Mouse (Mus musculus) cerebral cortex, adult 2 months (tissue): Measurements from ENCODE around the gene Aoah.

ENCODE experiments used
- WGBS: fragments of 180-500 bp; shearing (Covaris S2); methylation state at CpG from one replicate; pipeline ENCODE4 v1.1.7; 2018; 5-methylcytosine and 5-hydroxymethylcytosine counted together

Gene Aoah

GRCm38 (mm10) chr13:20916698-20917511, 123.0 kb downstream of the Aoah start:
- 78% methylated on average over 10 of the region's 10 CpGs for WGBS

GRCm38 (mm10) chr13:20920401-20920800, 126.5 kb downstream of the Aoah start:
- WGBS: 85% methylated on average over 3 of the region's 3 CpGs

- 34% methylated on average over 5 of the region's 5 CpGs for WGBS
Measured at GRCm38 (mm10) chr13:20937452-20937851, 143.5 kb downstream of the Aoah start.

- WGBS: 37% methylated on average over 6 of the region's 6 CpGs
Measured at GRCm38 (mm10) chr13:20939099-20939498, 145.2 kb downstream of the Aoah start.

- WGBS: 62% methylated on average over 6 of the region's 6 CpGs
Measured at GRCm38 (mm10) chr13:20940389-20940788, 146.5 kb downstream of the Aoah start.

GRCm38 (mm10) chr13:20941707-20942106, 147.8 kb downstream of the Aoah start:
- WGBS: 87% methylated on average over 4 of the region's 4 CpGs

GRCm38 (mm10) chr13:20963086-20963485, 169.2 kb downstream of the Aoah start:
- 76% methylated on average over 3 of the region's 3 CpGs for WGBS

- 51% methylated on average over 8 of the region's 8 CpGs for WGBS
Measured at GRCm38 (mm10) chr13:20981234-20982230, 187.6 kb downstream of the Aoah start.

GRCm38 (mm10) chr13:21005238-21005637, 211.3 kb downstream of the Aoah start:
- 93% methylated on average over 5 of the region's 5 CpGs for WGBS

GRCm38 (mm10) chr13:21005642-21006320, 211.9 kb downstream of the Aoah start:
- WGBS: 77% methylated on average over 5 of the region's 5 CpGs

- WGBS: 92% methylated on average over 4 of the region's 4 CpGs
Measured at GRCm38 (mm10) chr13:21006321-21006653, 212.4 kb downstream of the Aoah start.

GRCm38 (mm10) chr13:21013659-21014058, 219.7 kb downstream of the Aoah start:
- WGBS: 79% methylated on average over 3 of the region's 3 CpGs

- WGBS: 44% methylated on average over 5 of the region's 5 CpGs
Measured at GRCm38 (mm10) chr13:21024831-21025230, 230.9 kb downstream of the Aoah start.

- WGBS: 46% methylated on average over 3 of the region's 3 CpGs
Measured at GRCm38 (mm10) chr13:21033176-21033575, 239.3 kb downstream of the Aoah start.

- WGBS: 70% methylated on average over 3 of the region's 3 CpGs
Measured at GRCm38 (mm10) chr13:21035011-21035410, 241.1 kb downstream of the Aoah start.

- WGBS: 90% methylated on average over 2 of the region's 2 CpGs
Measured at GRCm38 (mm10) chr13:21040589-21041199, 246.8 kb downstream of the Aoah start.

GRCm38 (mm10) chr13:21050118-21050517, 256.2 kb downstream of the Aoah start:
- 17% methylated on average over 1 of the region's 1 CpGs for WGBS

GRCm38 (mm10) chr13:21066021-21066420, 272.1 kb downstream of the Aoah start:
- WGBS: 82% methylated on average over 2 of the region's 2 CpGs

- 84% methylated on average over 3 of the region's 3 CpGs for WGBS
Measured at GRCm38 (mm10) chr13:21074847-21075246, 280.9 kb downstream of the Aoah start, which contains the start of gene Olfr1370. Gene Olfr1370 (minus strand): TSS chr13:21074947.

GRCm38 (mm10) chr13:21082686-21083085, 288.8 kb downstream of the Aoah start:
- WGBS: 72% methylated on average over 2 of the region's 2 CpGs
